Mouse (Mus musculus) heart, embryonic 11.5 days (tissue): ENCODE results near the gene Figla. TPM values are rescaled to one million over a fixed set of nuclear protein-coding genes. Genes with fewer than 3 reads are reported as not detected.
"Not testable (repeated sequence)": the region's sequence is repeated elsewhere in the genome, so short reads cannot be mapped to it uniquely, and the experiment has no call there.

ENCODE experiments used
- ATAC-seq: fragments of 200-750 bp; cut with Nextera tagmentation; replicated peaks from 2 replicates; pipeline ENCODE4 v1.8.0; 2017; ENCODE audit warnings: moderate library complexity; ENCODE audit not compliant: insufficient number of reproducible peaks, low FRiP score, low TSS enrichment
- H3K27ac ChIP-seq: fragments of 300-500 bp; sonication (generic); 2 replicates; pipeline ENCODE4 v1.5.1; 2014; ENCODE audit warnings: mild to moderate bottlenecking, low read depth, low read length
- H3K27me3 ChIP-seq: fragments of 300-500 bp; sonication (generic); 2 replicates; pipeline ENCODE4 v1.6.1; 2014; ENCODE audit warnings: mild to moderate bottlenecking, low read length, mixed read lengths; ENCODE audit not compliant: control insufficient read depth, insufficient read depth
- H3K36me3 ChIP-seq: fragments of 300-500 bp; sonication (generic); 2 replicates; pipeline ENCODE4 v1.6.1; 2014; ENCODE audit warnings: mild to moderate bottlenecking, low read length, moderate library complexity, mixed read lengths; ENCODE audit not compliant: control insufficient read depth, insufficient read depth
- H3K4me1 ChIP-seq: fragments of 300-500 bp; sonication (generic); 2 replicates; pipeline ENCODE4 v1.6.1; 2014; ENCODE audit warnings: low read length; ENCODE audit not compliant: control insufficient read depth, insufficient read depth
- H3K4me2 ChIP-seq: fragments of 300-500 bp; sonication (generic); 2 replicates; pipeline ENCODE4 v1.6.1; 2014; ENCODE audit warnings: mild to moderate bottlenecking, moderate library complexity
- H3K4me3 ChIP-seq: fragments of 300-500 bp; sonication (generic); 2 replicates; pipeline ENCODE4 v1.5.1; 2014; ENCODE audit warnings: low read depth, low read length
- H3K9ac ChIP-seq: fragments of 300-500 bp; sonication (generic); 2 replicates; pipeline ENCODE4 v1.6.1; 2014; ENCODE audit warnings: mild to moderate bottlenecking, low read depth, low read length, moderate library complexity
- H3K9me3 ChIP-seq: fragments of 300-500 bp; sonication (generic); replicated peaks from 2 replicates; pipeline ENCODE4 v1.6.1; 2016; ENCODE audit warnings: low read length; ENCODE audit not compliant: control insufficient read depth
- WGBS: fragments of 180-500 bp; shearing (Covaris S2); extraction: QIAGEN DNeasy Blood & Tissue Kit; methylation state at CpG from one replicate; pipeline ENCODE4 v1.1.7; 2014; ENCODE audit not compliant: insufficient replicate concordance; 5-methylcytosine and 5-hydroxymethylcytosine counted together
- polyA plus RNA-seq: library from polyadenylated mRNA; unstranded; fragments of >200 nt; fragmentation: Nextera tagmentation; extraction: Ambion mirVana; gene quantifications from 2 replicates; pipeline ENCODE4 v1.2.1, GENCODE M21; 2014

Figla gene
- polyA plus RNA-seq: not detected in 2 replicates

- no peaks in the 10 kb centered on the region for H3K9me3 ChIP-seq
- H3K4me1 ChIP-seq: no peaks in the 10 kb centered on the region
- no peaks in the 10 kb centered on the region; the same call in 1 of the 2 replicates for H3K27me3 ChIP-seq
- H3K9ac ChIP-seq: no peak within 1 kb of the TSS
- no peak for ATAC-seq
- no peaks in the 10 kb centered on the region for H3K36me3 ChIP-seq
- no peak within 1 kb of the TSS for H3K4me3 ChIP-seq
- 70% methylated on average over 9 of the region's 9 CpGs for WGBS
- no peak within 1 kb of the TSS for H3K27ac ChIP-seq
- no peak within 1 kb of the TSS for H3K4me2 ChIP-seq
Measured at GRCm38 (mm10) chr6:86015871-86016270, at the start of gene Figla. Gene Figla, plus strand, starts transcription at chr6:86016171.

GRCm38 (mm10) chr6:85966686-85967085 lies 49.3 kb upstream of the Figla start:
- WGBS: 74% methylated on average over 4 of the region's 4 CpGs
- Histone ChIP-seq H3K4me3 (no peak overlapping the region), H3K9me3 (no peaks in the 10 kb centered on the region), H3K36me3 (no peaks in the 10 kb centered on the region), H3K27ac (no peak overlapping the region), H3K27me3 (no peaks in the 10 kb centered on the region), H3K4me2 (no peak overlapping the region), H3K4me1 (no peaks in the 10 kb centered on the region), H3K9ac (no peak overlapping the region)
- no peak for ATAC-seq

- no peak overlapping the region for H3K9ac ChIP-seq
Measured at GRCm38 (mm10) chr6:85969889-85970288, 46.1 kb upstream of the Figla start.

GRCm38 (mm10) chr6:85972699-85973098 lies 43.3 kb upstream of the Figla start:
- Histone ChIP-seq H3K9me3 (no peaks in the 10 kb centered on the region), H3K36me3 (no peaks in the 10 kb centered on the region), H3K27ac (no peak overlapping the region), H3K9ac (no peak overlapping the region), H3K4me2 (no peak overlapping the region), H3K27me3 (no peaks in the 10 kb centered on the region), H3K4me3 (no peak overlapping the region), H3K4me1 (no peaks in the 10 kb centered on the region)
- no peak for ATAC-seq
- WGBS: 64% methylated on average over 3 of the region's 3 CpGs

More at GRCm38 (mm10) chr6:85969889-85970288, 46.1 kb upstream of the Figla start:
- H3K4me1 ChIP-seq: no peaks in the 10 kb centered on the region
- H3K36me3 ChIP-seq: no peaks in the 10 kb centered on the region
- no peak overlapping the region for H3K4me3 ChIP-seq
- H3K27me3 ChIP-seq: no peaks in the 10 kb centered on the region
- WGBS: 58% methylated on average over 2 of the region's 2 CpGs
- H3K9me3 ChIP-seq: no peaks in the 10 kb centered on the region
- ATAC-seq: no peak
- H3K4me2 ChIP-seq: no peak overlapping the region
- H3K27ac ChIP-seq: no peak overlapping the region

- Histone ChIP-seq H3K9ac (no peak overlapping the region), H3K4me1 (no peaks in the 10 kb centered on the region), H3K36me3 (no peaks in the 10 kb centered on the region), H3K4me3 (no peak overlapping the region), H3K4me2 (no peak overlapping the region), H3K9me3 (no peaks in the 10 kb centered on the region), H3K27me3 (no peaks in the 10 kb centered on the region), H3K27ac (no peak overlapping the region)
- WGBS: 79% methylated on average over 3 of the region's 3 CpGs
- ATAC-seq: no peak
Measured at GRCm38 (mm10) chr6:85973336-85973735, 42.6 kb upstream of the Figla start.

- no peak overlapping the region for H3K27ac ChIP-seq
- ATAC-seq: no peak
- H3K4me1 ChIP-seq: no peaks in the 10 kb centered on the region
- H3K36me3 ChIP-seq: no peaks in the 10 kb centered on the region
- H3K9me3 ChIP-seq: no peaks in the 10 kb centered on the region
- no peak overlapping the region for H3K4me2 ChIP-seq
- no peak overlapping the region for H3K4me3 ChIP-seq
- 41% methylated on average over 10 of the region's 10 CpGs for WGBS
- no peaks in the 10 kb centered on the region for H3K27me3 ChIP-seq
- no peak overlapping the region for H3K9ac ChIP-seq
Measured at GRCm38 (mm10) chr6:85974941-85975617, 40.9 kb upstream of the Figla start.

GRCm38 (mm10) chr6:85975761-85976160 lies 40.2 kb upstream of the Figla start:
- ATAC-seq: no peak
- WGBS: 71% methylated on average over 1 of the region's 1 CpGs
- no peak overlapping the region for H3K4me2 ChIP-seq

GRCm38 (mm10) chr6:85976242-85976641 lies 39.7 kb upstream of the Figla start:
- Histone ChIP-seq H3K4me3 (no peak overlapping the region), H3K27me3 (no peaks in the 10 kb centered on the region), H3K36me3 (no peaks in the 10 kb centered on the region), H3K9me3 (no peaks in the 10 kb centered on the region), H3K27ac (no peak overlapping the region), H3K4me1 (no peaks in the 10 kb centered on the region), H3K4me2 (no peak overlapping the region), H3K9ac (no peak overlapping the region)
- 84% methylated on average over 5 of the region's 5 CpGs for WGBS
- ATAC-seq: no peak

More at GRCm38 (mm10) chr6:85975761-85976160, 40.2 kb upstream of the Figla start:
- Histone ChIP-seq H3K9me3 (no peaks in the 10 kb centered on the region), H3K27me3 (no peaks in the 10 kb centered on the region), H3K4me1 (no peaks in the 10 kb centered on the region), H3K9ac (no peak overlapping the region), H3K27ac (no peak overlapping the region), H3K36me3 (no peaks in the 10 kb centered on the region), H3K4me3 (no peak overlapping the region)

- not testable (repeated sequence) for H3K4me1 ChIP-seq, H3K9ac ChIP-seq, H3K9me3 ChIP-seq, H3K36me3 ChIP-seq, ATAC-seq, H3K27ac ChIP-seq, H3K27me3 ChIP-seq, H3K4me3 ChIP-seq, H3K4me2 ChIP-seq
- 71% methylated on average over 4 of the region's 4 CpGs for WGBS
Measured at GRCm38 (mm10) chr6:85978736-85979135, 37.2 kb upstream of the Figla start.
